Comparison of ENCODE assay signal across 7 mouse cellular contexts in the genomic region with DNA sequence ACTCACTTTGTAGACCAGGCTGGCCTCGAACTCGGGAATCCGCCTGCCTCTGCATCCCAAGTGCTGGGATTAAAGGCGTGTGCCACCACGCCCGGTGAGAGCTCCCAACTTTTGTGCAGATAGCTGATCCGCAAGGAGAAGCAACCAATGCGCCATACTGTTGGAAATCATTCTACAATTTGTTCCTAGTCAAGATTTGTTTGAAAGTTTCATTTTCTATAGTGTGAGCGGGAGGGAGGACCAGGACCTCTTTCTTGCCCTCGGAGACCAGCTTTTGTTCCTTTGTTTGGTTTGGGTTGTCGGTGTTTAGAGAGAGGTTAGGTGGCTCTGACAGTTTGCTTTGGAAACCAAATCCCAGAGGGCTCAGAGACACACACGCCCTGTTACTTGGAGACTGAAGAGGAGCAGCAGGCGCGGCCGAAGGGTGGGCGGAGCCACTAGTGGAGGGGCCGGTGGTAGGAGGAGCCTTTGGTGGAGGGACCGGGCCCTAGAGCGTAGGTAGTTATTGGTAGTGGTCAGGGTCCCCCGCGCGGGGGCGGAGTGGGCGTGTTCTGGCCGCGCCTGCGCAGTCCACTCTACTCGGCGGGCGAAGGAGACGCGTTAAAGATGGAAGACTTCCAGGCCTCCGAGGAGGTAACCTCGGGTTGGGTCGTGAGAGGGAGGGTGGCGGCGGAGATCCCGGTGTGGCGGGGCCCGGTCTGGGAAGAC. TPM values are rescaled to one million over a fixed set of nuclear protein-coding genes. Genes with fewer than 3 reads are reported as not detected.
DNase-seq lines count a peak whose midpoint lies in the region; ATAC-seq and TF ChIP-seq lines count a peak whose summit lies in the region.
"Not testable (repeated sequence)": the region's sequence is repeated elsewhere in the genome, so short reads cannot be mapped to it uniquely, and the experiment has no call there.

Gene Dynlt1c (plus strand): TSS at position 468 of the 708 bp plus-strand sequence.

- not testable (repeated sequence) for H3K4me1 ChIP-seq in embryonic facial prominence, embryonic 10.5 days; limb, embryonic 12.5 days (replicated peaks); midbrain, embryonic 14.5 days (ENCODE audit: control insufficient read depth, insufficient read depth, low read length); spleen, adult 2 months (ENCODE audit: control insufficient read depth, insufficient read depth, insufficient read length)

- TF ChIP-seq POLR2A in spleen, adult 2 months (IDR thresholded peaks at IDR 0.05; ENCODE audit: low read depth, low read length), result not testable (repeated sequence)

- ATAC-seq in limb, embryonic 12.5 days (ENCODE audit: insufficient number of reproducible peaks, insufficient read depth, low FRiP score, low TSS enrichment, low read depth), result peak; percentile 91
- peak; percentile 96 for ATAC-seq in midbrain, embryonic 14.5 days (ENCODE audit: low FRiP score, low TSS enrichment)

- 13% methylated on average over 37 of the region's 40 CpGs for WGBS in embryonic facial prominence, embryonic 10.5 days
- 19% methylated on average over 30 of the region's 40 CpGs for WGBS in limb, embryonic 12.5 days
- WGBS in midbrain, embryonic 14.5 days, result 7% methylated on average over 23 of the region's 40 CpGs
- WGBS in spleen, adult 2 months, result 8% methylated on average over 32 of the region's 40 CpGs

- H3K9me3 ChIP-seq in embryonic facial prominence, embryonic 10.5 days; limb, embryonic 12.5 days; midbrain, embryonic 14.5 days (ENCODE audit: control insufficient read depth, low read length): not testable (repeated sequence)

- H3K27ac ChIP-seq in embryonic facial prominence, embryonic 10.5 days (replicated peaks); limb, embryonic 12.5 days: not testable (repeated sequence)
- 0 out of 2 replicates have a peak within 1 kb of the TSS, but pooled peaks have one; percentile 26 for H3K27ac ChIP-seq in midbrain, embryonic 14.5 days (replicated peaks; ENCODE audit: low read depth, low read length)
- peak within 1 kb of the TSS; percentile 83 for H3K27ac ChIP-seq in spleen, adult 2 months (ENCODE audit: insufficient read depth, low read length)

- not testable (repeated sequence) for H3K9ac ChIP-seq in limb, embryonic 12.5 days (replicated peaks); midbrain, embryonic 14.5 days (replicated peaks; ENCODE audit: low read length)

- TF ChIP-seq CTCF in spleen, adult 2 months (IDR thresholded peaks at IDR 0.05; ENCODE audit: extremely low read depth, insufficient read depth, insufficient read length, insufficient replicate concordance), result not testable (repeated sequence)

- H3K27me3 ChIP-seq in embryonic facial prominence, embryonic 10.5 days (replicated peaks; ENCODE audit: low read depth, poor library complexity, severe bottlenecking); limb, embryonic 12.5 days; midbrain, embryonic 14.5 days (ENCODE audit: control insufficient read depth, insufficient read depth, low read length); spleen, adult 2 months (ENCODE audit: control insufficient read depth, insufficient read depth, low read length): not testable (repeated sequence)

- H3K4me2 ChIP-seq in limb, embryonic 12.5 days, result peak within 1 kb of the TSS; percentile 48
- H3K4me2 ChIP-seq in midbrain, embryonic 14.5 days (ENCODE audit: low read length), result peak within 1 kb of the TSS; percentile 45

- peak within 1 kb of the TSS; percentile 52 for H3K4me3 ChIP-seq in embryonic facial prominence, embryonic 10.5 days
- peak within 1 kb of the TSS; percentile 36 for H3K4me3 ChIP-seq in limb, embryonic 12.5 days (replicated peaks)
- H3K4me3 ChIP-seq in midbrain, embryonic 14.5 days (replicated peaks; ENCODE audit: low read depth, low read length), result peak within 1 kb of the TSS; percentile 24; the same call in 1 of the 2 replicates
- H3K4me3 ChIP-seq in spleen, adult 2 months (ENCODE audit: extremely low read depth, insufficient read depth, insufficient read length), result peak within 1 kb of the TSS; percentile 64

- H3K36me3 ChIP-seq in embryonic facial prominence, embryonic 10.5 days (replicated peaks); limb, embryonic 12.5 days; midbrain, embryonic 14.5 days (ENCODE audit: control insufficient read depth, insufficient read depth, low read length); spleen, adult 2 months (ENCODE audit: control insufficient read depth, insufficient read depth, low read length): not testable (repeated sequence)

- DNase-seq in adrenal gland, postnatal 10 days, result peak; percentile 80
- DNase-seq in embryonic facial prominence, embryonic 10.5 days (ENCODE audit: low spot score), result peak; percentile 87
- peak; percentile 99 for DNase-seq in heart, adult 11 months
- peak; percentile 90 for DNase-seq in kidney, adult 11 months
- DNase-seq in midbrain, embryonic 14.5 days, result peak; percentile 88
- DNase-seq in spleen, adult 2 months (ENCODE audit: low read depth in 1 of 2, low spot score in 2 of 2), result peak; percentile 69 to 75

RNA-seq across cellular contexts. Expression of gene Dynlt1c, which starts in this region (rescaled TPM):
- total RNA-seq in adrenal gland, postnatal 10 days (2021), result 10 to 100 TPM in 1 of 2 experiments, 1 to 10 TPM in 1; 6.1 to 12.0 TPM
- polyA plus RNA-seq in embryonic facial prominence, embryonic 10.5 days (2016; fragmentation: Nextera tagmentation; extraction: Ambion mirVana), result 40.3 and 43.0 TPM in 2 replicates
- polyA plus RNA-seq in limb, embryonic 12.5 days (2016; fragmentation: Nextera tagmentation; extraction: Ambion mirVana), result 56.5 and 62.0 TPM in 2 replicates
- 54.8 and 56.2 TPM in 2 replicates for polyA plus RNA-seq in midbrain, embryonic 14.5 days (2014; fragmentation: Nextera tagmentation; extraction: Ambion mirVana)
- 12.2 and 14.2 TPM in 2 replicates for polyA plus RNA-seq in spleen, adult 2 months (2012; rRNA removed)
